Mouse (Mus musculus): ENCODE measurements at regions not wholly inside any gene's neighbourhood (a gene's known extent, or its start where the extent isn't known, plus 50 kb on each side); places are given as distances from the start of the nearest gene placed in this dataset.

GRCm38 (mm10) chr15:42915195-42915594 is 2781.0 kb downstream of the 9330182O14Rik start:
- TF ChIP-seq CTCF (IDR thresholded peaks at IDR 0.05; ENCODE audit: insufficient read depth, low read length) (no peak), POLR2A (IDR thresholded peaks at IDR 0.05; ENCODE audit: borderline replicate concordance, extremely low read depth, low read depth, low read length) (no peak)
